Mouse (Mus musculus) thymus, postnatal 36 days (tissue): Measurements from ENCODE around the gene Cerkl.

Experiments
- DNase-seq, 2 experiments: peaks; one replicate each; pipeline ENCODE4 v3.0.0; 2022; ENCODE audit warnings: mixed read lengths in 2 of 2

The Cerkl gene

DNA sequence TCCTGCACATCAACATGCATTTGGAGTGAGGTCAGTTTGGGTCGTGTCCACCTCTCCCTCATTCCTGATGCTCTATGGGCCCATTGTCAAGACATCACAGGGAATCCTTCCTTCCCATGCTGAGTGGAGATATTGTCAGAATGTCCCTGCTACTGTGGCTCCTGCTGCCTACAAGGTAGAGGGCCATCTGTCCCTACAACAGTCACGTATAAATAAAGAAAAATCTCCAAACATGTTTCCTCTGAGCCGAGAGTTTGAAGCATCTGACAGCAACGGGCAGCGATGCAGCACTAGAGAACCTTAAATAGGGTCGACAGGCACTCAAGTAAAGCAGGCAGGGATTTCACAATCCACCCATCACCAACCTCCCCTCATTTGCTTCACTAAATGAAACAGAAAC lies 13.7 kb downstream of the Cerkl start:
- no peak for DNase-seq

DNA sequence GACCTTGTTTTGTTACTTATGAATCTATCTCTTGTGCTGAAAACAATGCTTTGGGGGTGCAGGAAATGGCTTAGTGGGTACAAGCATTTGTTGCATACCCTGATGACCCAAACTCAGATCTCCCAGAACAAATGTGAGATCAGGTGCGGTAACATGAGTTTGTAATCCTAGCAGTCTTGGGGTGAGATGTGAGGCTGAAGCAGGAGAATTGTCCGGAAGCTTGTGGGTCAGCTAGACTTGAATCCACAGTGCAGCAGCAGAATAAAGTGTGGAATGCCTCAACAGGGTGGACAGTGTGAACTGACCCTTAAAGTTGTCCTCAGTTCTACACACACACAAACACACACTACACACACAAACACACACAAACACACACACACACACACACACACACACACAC lies 14.4 kb downstream of the Cerkl start:
- DNase-seq: no peak

- DNase-seq: no peak
Measured at GRCm38 (mm10) chr2:79430061-79430460, 26.5 kb downstream of the Cerkl start.

DNA sequence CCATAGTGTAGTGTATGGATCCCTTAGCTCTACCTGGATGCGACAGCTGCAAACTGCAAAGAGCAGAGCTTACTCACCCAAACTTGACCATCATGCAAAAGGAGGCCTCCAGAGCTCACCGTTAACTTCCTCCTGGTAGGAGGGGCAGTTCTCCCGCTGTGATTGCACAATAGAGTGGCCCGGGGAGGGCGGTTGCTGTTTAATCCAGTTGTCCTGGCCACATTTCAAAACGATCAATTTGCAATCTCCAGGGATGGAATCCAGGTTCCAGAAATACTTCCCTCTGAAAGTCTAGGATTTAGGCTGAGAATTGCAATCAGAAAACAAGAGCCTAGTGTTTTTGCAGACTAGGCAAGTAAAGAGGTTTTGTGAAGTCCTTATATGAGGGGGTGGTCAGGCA lies 26.9 kb downstream of the Cerkl start:
- no peak for DNase-seq

DNA sequence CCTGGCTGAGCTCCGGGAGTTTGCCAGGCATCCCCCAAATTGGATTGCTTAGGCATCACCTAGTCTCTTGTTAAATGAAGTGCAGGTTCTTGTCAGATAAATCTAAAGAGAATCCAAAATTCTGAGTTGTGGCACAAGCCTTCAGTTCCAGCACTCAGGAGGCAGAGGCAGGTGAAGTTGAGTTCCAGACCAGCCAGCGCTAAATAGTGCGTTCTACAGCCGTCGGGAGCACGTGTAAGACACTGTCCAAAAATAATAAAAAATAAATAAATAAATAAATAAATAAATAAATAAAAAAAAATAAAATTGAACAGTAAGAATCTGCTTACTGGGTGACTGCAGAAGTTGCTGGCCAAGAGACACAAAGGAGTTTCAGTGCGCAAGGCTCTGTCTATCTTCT lies 27.5 kb downstream of the Cerkl start:
- no peak for DNase-seq

GRCm38 (mm10) chr2:79428569-79429104 lies 27.9 kb downstream of the Cerkl start:
- no peak for DNase-seq

GRCm38 (mm10) chr2:79428022-79428421 lies 28.6 kb downstream of the Cerkl start:
- DNase-seq: no peak

DNA sequence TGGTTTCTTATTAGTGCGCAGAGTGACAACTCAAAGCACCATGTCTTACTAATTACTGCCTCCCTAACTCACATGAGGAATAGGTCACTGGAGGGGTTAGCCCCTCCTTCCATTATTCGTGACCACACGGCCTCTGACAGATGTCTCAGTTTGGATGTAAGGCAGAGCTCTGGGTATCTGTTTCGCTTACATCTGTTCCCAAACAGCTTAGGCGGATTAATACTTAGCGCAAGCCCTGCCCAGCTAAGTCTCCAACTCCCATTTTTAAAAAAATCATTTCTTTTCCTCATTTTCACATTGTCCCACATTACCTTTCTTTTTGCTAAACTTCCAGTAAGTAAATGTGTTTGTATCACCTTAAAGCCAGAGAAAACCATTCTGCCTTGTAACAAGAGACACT lies 34.9 kb downstream of the Cerkl start:
- no peak for DNase-seq

DNA sequence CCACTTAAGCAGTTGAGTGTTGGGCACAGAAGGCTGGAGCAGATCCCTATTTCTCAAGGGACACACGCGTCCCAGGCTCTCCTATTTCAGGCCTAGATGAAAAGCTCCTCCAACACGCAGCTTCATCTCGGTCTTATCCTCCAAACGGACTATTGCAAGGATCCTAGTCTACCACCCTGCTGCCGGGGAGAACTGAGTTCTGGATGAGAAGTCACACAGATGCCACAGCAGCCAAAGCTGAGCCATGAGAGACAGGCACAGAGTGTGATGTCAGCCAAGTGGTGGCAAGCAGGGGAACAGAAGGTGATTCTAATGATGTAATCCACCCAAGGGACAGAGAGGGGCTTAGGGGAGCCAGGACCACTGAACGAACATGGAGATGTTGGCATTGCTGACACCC lies 42.1 kb downstream of the Cerkl start:
- DNase-seq: no peak

- no peak for DNase-seq
Measured at GRCm38 (mm10) chr2:79410903-79411255, 45.7 kb downstream of the Cerkl start.

- DNase-seq: no peak
Measured at GRCm38 (mm10) chr2:79410247-79410902, 46.2 kb downstream of the Cerkl start.

GRCm38 (mm10) chr2:79405661-79406405 lies 50.8 kb downstream of the Cerkl start:
- no peak for DNase-seq

DNA sequence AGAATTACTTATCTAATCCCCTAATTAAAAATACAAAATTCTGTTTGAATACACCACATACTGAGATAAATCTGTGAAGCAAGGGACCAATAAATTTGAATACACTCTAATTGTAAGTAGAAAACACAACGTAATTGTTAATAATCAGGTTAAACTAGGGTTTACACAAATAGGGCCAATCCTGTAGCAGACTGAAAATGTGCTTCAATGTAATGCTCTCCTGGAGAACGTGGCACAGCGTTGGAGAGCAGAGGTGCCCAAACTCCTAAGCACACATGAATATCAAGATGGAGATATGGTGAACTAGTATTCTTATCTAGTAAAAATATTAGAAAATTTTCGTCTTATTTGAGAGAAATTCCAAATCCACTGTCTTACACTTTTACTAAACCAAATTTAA lies 56.5 kb downstream of the Cerkl start:
- no peak for DNase-seq

GRCm38 (mm10) chr2:79399234-79400000 lies 57.2 kb downstream of the Cerkl start:
- no peak for DNase-seq

- no peak for DNase-seq
Measured at GRCm38 (mm10) chr2:79398831-79399230, 57.8 kb downstream of the Cerkl start.

GRCm38 (mm10) chr2:79398343-79398742 lies 58.2 kb downstream of the Cerkl start:
- DNase-seq: no peak

- no peak for DNase-seq
Measured at GRCm38 (mm10) chr2:79397107-79397506, 59.5 kb downstream of the Cerkl start.

DNA sequence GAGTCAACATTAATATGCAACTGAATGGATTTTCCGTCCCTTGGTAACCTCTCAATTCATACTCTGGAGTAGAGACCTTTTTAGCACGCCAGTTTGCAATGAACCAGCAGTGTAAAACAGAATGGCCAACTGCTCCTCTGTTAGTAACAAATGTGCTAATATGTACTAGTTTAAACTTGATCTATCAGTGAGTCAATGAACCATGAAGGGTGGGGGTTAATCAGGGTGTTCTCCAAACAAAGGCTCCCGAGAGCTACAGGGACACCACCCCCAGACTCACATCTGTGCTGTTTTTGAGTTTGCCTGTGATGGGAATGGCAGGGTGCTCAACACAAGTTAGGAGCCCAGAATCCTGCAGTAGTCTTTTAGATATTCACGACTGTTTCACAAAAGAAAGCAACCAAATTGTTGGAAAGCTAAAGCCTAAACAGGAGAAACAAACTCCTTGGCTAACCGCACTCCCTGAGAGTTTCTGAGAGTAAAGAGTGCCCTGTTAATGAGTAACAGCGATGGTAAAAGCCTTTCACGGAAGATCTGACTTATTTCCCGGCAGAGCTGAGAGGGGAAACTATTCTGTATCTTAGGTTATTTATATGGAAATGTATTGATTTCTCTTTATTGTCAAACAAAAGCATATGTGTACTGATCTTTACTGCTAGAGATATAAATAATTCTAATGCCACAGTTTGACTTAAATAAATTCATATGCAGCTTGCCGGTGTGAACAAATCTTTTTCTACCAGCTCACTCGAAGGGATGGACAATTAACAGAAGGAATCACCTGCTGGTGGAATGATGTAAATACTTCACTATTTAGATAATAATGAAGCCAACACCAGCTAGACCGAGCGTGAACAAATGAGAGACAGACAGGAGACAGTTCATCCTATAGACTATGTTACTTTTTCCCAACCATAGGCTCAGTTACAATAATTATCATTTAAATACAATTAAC lies 77.2 kb downstream of the Cerkl start:
- no peak for DNase-seq

DNA sequence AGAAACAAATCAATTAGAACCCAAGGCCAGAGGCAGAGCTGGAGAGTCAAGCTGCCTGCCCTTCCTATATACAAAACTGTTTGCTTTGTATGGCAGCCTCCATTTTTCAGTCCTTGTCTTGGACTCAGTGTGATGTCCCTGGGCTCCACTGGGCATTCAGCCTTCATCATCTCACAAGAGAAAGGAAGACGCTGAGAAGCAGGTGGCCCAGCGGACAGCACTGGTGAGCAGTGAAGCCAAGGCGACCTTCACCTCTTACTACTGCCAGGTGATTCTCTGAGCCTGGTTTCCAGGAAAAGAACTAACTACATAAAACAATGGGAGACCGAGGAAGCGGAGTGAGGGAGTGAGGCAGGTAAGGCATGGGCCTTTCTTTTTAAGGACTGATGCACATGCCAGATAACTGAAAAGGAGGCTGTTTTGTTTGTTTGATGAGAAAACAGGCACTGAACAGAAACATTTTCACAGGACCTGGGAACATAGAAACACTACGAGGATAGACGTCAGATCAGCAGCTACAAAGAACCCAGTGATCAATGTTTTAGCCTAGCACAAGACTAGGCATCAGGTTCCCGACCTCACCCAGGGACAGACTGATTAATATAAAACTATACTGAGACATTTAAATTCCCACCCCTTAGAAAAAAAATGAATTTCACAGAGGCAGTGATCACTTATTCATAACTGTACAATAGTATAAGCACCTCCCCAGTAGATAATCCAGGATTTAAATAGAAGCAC lies 78.1 kb downstream of the Cerkl start:
- DNase-seq: no peak

DNA sequence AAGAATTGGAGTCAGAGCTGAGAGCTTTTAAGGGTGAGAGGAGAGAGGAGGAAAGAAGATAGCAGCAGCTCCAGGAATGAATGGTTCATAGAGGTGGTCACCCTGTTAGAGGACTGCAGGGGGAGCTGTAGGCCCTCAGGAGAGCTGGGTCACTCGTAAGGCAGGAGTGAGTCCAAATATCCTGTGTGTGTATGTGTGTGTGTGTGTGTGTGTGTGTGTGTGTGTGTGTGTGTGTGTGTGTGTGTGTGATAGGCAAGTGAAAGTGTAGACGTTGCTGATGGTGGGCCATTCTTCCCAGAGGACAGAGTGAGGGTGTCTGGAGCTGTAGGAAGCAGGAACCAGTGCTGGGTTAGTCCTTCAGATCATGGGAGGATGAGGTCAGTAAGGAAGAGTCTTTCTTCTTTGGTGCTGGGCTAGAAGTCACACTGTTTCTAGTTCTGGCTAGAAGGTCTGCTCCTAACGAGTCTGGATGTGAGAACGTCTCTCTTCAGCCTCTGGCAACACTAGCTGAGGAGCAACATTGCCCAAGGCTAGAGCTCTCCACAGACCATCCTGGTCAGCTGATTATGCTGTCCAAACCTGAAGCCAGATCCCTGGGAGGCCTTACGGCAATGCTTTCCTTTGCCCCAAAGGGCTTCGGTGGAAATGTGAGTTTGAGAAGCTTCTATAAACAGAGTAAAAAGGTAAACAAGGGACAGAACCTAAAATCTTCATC lies 83.9 kb downstream of the Cerkl start:
- DNase-seq: no peak

DNA sequence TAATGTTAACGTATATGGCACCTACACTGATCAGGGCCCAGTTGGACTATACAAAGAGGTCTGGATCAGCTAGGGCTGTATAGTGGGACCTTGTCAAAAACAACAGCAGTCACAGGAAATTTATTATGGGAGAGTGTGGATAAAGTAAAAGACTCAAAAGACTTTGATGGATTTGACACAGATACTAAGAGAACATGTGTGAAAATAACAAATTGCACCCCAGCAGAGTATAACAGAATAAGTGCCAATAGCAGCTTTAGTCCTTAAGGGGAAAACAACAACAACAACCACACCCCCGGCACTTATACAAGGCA lies 84.5 kb downstream of the Cerkl start:
- DNase-seq: no peak
